Mouse (Mus musculus) CH12.LX (cell line): ENCODE measurements around the gene 5730596B20Rik. TPM values are rescaled to one million over a fixed set of nuclear protein-coding genes. Genes with fewer than 3 reads are reported as not detected.

Experiments used
- DNase-seq: peaks from one replicate; pipeline ENCODE4 v3.0.0-alpha.2; 2013; ENCODE audit errors: extremely low read depth
- H3K27ac ChIP-seq: 2 replicates; pipeline ENCODE4 v1.5.1; 2012; ENCODE audit warnings: low read depth, mild to moderate bottlenecking, control low read depth, moderate library complexity; ENCODE audit not compliant: insufficient read depth
- H3K27me3 ChIP-seq: replicated peaks from 2 replicates; pipeline ENCODE3; 2012; ENCODE audit warnings: inconsistent platforms
- H3K36me3 ChIP-seq, 2 experiments: replicated peaks in 1 of 2; 2 replicates each; pipeline versions ENCODE3 to v1.6.1; 2012; ENCODE audit warnings: inconsistent platforms in 1 of 2, low read length in 1 of 2, mild to moderate bottlenecking in 1 of 2, mixed read lengths in 1 of 2, moderate library complexity in 1 of 2; ENCODE audit not compliant: control insufficient read depth in 1 of 2, insufficient read depth in 1 of 2
- H3K4me1 ChIP-seq, 2 experiments: 2 replicates each; pipeline ENCODE4 v1.6.1; 2012; ENCODE audit warnings: inconsistent platforms in 1 of 2, moderate library complexity in 1 of 2; ENCODE audit not compliant: insufficient read depth in 2 of 2, control insufficient read depth in 1 of 2
- H3K4me2 ChIP-seq: 2 replicates; pipeline ENCODE4 v1.6.1; 2012; ENCODE audit warnings: low read depth, mild to moderate bottlenecking, control low read depth; ENCODE audit not compliant: poor library complexity, insufficient read depth, severe bottlenecking
- H3K4me3 ChIP-seq, 3 experiments: fragments of 150-350 bp in 1 of 3; sonication (generic) in 1 of 3; replicated peaks in 1 of 3; 2 replicates each; pipeline versions ENCODE3 to v1.5.1; 2011 to 2012; ENCODE audit warnings: low read depth in 2 of 3, low read length in 2 of 3, mild to moderate bottlenecking in 2 of 3, moderate library complexity in 2 of 3, control low read depth in 1 of 3, improper control_type of control experiment in 1 of 3, inconsistent platforms in 1 of 3, mixed read lengths in 1 of 3; ENCODE audit not compliant: poor library complexity in 1 of 3
- H3K79me2 ChIP-seq: replicated peaks from 2 replicates; pipeline ENCODE4 v1.6.1; 2012; ENCODE audit warnings: mild to moderate bottlenecking, moderate library complexity; ENCODE audit not compliant: control insufficient read depth, poor library complexity, insufficient read depth, severe bottlenecking; ENCODE audit errors: extremely low read depth
- H3K9ac ChIP-seq: 2 replicates; pipeline ENCODE4 v1.6.1; 2012; ENCODE audit warnings: low read depth, mild to moderate bottlenecking, control low read depth, moderate library complexity; ENCODE audit not compliant: insufficient read depth
- H3K9me3 ChIP-seq: replicated peaks from 2 replicates; pipeline ENCODE3; 2012; ENCODE audit warnings: low read length, inconsistent platforms, mixed read lengths
- CTCF ChIP-seq, 2 experiments: IDR thresholded peaks in 1 of 2; conservative IDR thresholded peaks in 1 of 2; 2 replicates each; pipeline ENCODE4 v1.5.1; 2011 to 2012; ENCODE audit warnings: low read depth in 2 of 2, low read length in 2 of 2, improper control_type of control experiment in 1 of 2, inconsistent platforms in 1 of 2, mild to moderate bottlenecking in 1 of 2, moderate library complexity in 1 of 2
- ETS1 ChIP-seq: conservative IDR thresholded peaks from 2 replicates; pipeline ENCODE4 v1.6.1; 2012; ENCODE audit warnings: low read depth, mild to moderate bottlenecking, inconsistent platforms, low read length, improper control_type of control experiment, moderate library complexity
- GABPA ChIP-seq: IDR thresholded peaks from 2 replicates; pipeline ENCODE4 v1.6.1; 2012; ENCODE audit warnings: low read depth, low read length, improper control_type of control experiment, inconsistent platforms; ENCODE audit not compliant: insufficient replicate concordance
- IRF4 ChIP-seq: IDR thresholded peaks from 2 replicates; pipeline ENCODE4 v1.6.1; 2014; ENCODE audit warnings: low read depth, mild to moderate bottlenecking, inconsistent platforms, low read length, improper control_type of control experiment
- JUND ChIP-seq: conservative IDR thresholded peaks from 2 replicates; pipeline ENCODE4 v1.6.1; 2011; ENCODE audit warnings: low read depth, low read length, improper control_type of control experiment
- KAT2A ChIP-seq: IDR thresholded peaks from 2 replicates; pipeline ENCODE4 v1.6.1; 2012; ENCODE audit warnings: low read length, improper control_type of control experiment, inconsistent platforms; ENCODE audit not compliant: insufficient replicate concordance
- MAX ChIP-seq: IDR thresholded peaks from 2 replicates; pipeline ENCODE4 v1.6.1; 2011; ENCODE audit warnings: low read length, improper control_type of control experiment
- MAZ ChIP-seq: IDR thresholded peaks from 2 replicates; pipeline ENCODE4 v1.6.1; 2012; ENCODE audit warnings: low read depth, mild to moderate bottlenecking, inconsistent platforms, low read length, improper control_type of control experiment, moderate library complexity
- MEF2A ChIP-seq: IDR thresholded peaks from 2 replicates; pipeline ENCODE4 v1.6.1; 2014; ENCODE audit warnings: low read depth, mild to moderate bottlenecking, inconsistent platforms, low read length, improper control_type of control experiment, borderline replicate concordance
- MXI1 ChIP-seq: IDR thresholded peaks from 2 replicates; pipeline ENCODE4 v1.6.1; 2011; ENCODE audit warnings: mild to moderate bottlenecking, low read depth, low read length, improper control_type of control experiment
- MYC ChIP-seq: IDR thresholded peaks from 2 replicates; pipeline ENCODE4 v1.6.1; 2011; ENCODE audit warnings: low read depth, mild to moderate bottlenecking, improper control_type of control experiment, low read length
- NELFE ChIP-seq: IDR thresholded peaks from 2 replicates; pipeline ENCODE4 v1.6.1; 2011; ENCODE audit warnings: low read depth, low read length, improper control_type of control experiment
- NRF1 ChIP-seq: IDR thresholded peaks from 2 replicates; pipeline ENCODE4 v1.6.1; 2014; ENCODE audit warnings: low read depth, mild to moderate bottlenecking, inconsistent platforms, low read length, improper control_type of control experiment, moderate library complexity
- POLR2A ChIP-seq: IDR thresholded peaks from 2 replicates; pipeline ENCODE4 v1.6.1; 2011; ENCODE audit warnings: low read depth, mild to moderate bottlenecking, improper control_type of control experiment, low read length
- POLR2AphosphoS2 ChIP-seq: IDR thresholded peaks from 2 replicates; pipeline ENCODE4 v1.6.1; 2011; ENCODE audit warnings: low read depth, low read length, improper control_type of control experiment
- RCOR1 ChIP-seq: conservative IDR thresholded peaks from 2 replicates; pipeline ENCODE4 v1.6.1; 2012; ENCODE audit warnings: low read depth, mild to moderate bottlenecking, inconsistent platforms, low read length, improper control_type of control experiment
- SIN3A ChIP-seq: IDR thresholded peaks from 2 replicates; pipeline ENCODE4 v1.6.1; 2012; ENCODE audit warnings: low read length, improper control_type of control experiment, inconsistent platforms
- SMC3 ChIP-seq: IDR thresholded peaks from 2 replicates; pipeline ENCODE4 v1.6.1; 2011; ENCODE audit warnings: low read depth, low read length, improper control_type of control experiment
- TBP ChIP-seq: conservative IDR thresholded peaks from 2 replicates; pipeline ENCODE4 v1.6.1; 2011; ENCODE audit warnings: low read depth, low read length, improper control_type of control experiment
- USF1 ChIP-seq: IDR thresholded peaks from 2 replicates; pipeline ENCODE4 v1.6.1; 2014; ENCODE audit warnings: low read depth, mild to moderate bottlenecking, inconsistent platforms, low read length, improper control_type of control experiment
- USF2 ChIP-seq: conservative IDR thresholded peaks from 2 replicates; pipeline ENCODE4 v1.6.1; 2011; ENCODE audit warnings: low read depth, low read length, improper control_type of control experiment
- ZC3H11A ChIP-seq: IDR thresholded peaks from 2 replicates; pipeline ENCODE4 v1.6.1; 2012; ENCODE audit warnings: low read depth, mild to moderate bottlenecking, inconsistent platforms, low read length, improper control_type of control experiment
- ZKSCAN1 ChIP-seq: IDR thresholded peaks from 2 replicates; pipeline ENCODE4 v1.6.1; 2012; ENCODE audit warnings: low read depth, inconsistent platforms, low read length, improper control_type of control experiment, borderline replicate concordance
- ZMIZ1 ChIP-seq: IDR thresholded peaks from 2 replicates; pipeline ENCODE4 v1.6.1; 2012; ENCODE audit warnings: low read depth, mild to moderate bottlenecking, inconsistent platforms, low read length, improper control_type of control experiment
- dilution Hi-C: fragments of 300-500 bp; cut with MboI; formaldehyde crosslinking; loops from 2 replicates; pipeline ENCODE4 v1.14.3; 2020; ENCODE audit warnings: low sequenced_read_pairs; ENCODE audit not compliant: extremely low pct_unique_long_range_greater_than_20kb, extremely low pct_ligation_motif_present
- in situ Hi-C: fragments of 300-500 bp; cut with MboI; formaldehyde crosslinking; loops from 3 replicates; pipeline ENCODE4 v1.14.3; 2019; ENCODE audit warnings: low sequenced_read_pairs, low pct_ligation_motif_present, low pct_unique_long_range_greater_than_20kb, mixed read lengths
- polyA plus RNA-seq: library from polyadenylated mRNA; unstranded; fragments of >175 nt; gene quantifications from 2 replicates; pipeline ENCODE4 v1.2.1, GENCODE M21; 2012; ENCODE audit warnings: low read depth; ENCODE audit not compliant: insufficient read length
- total RNA-seq, 2 experiments: library from RNA; depleted of rRNA; stranded (reverse); fragments of 300-350 nt in 1 of 2; fragments of >200 nt in 1 of 2; gene quantifications; 2 replicates each; pipeline ENCODE4 v1.2.3; 2012 to 2014

Gene 5730596B20Rik
- total and polyA plus RNA-seq, 3 experiments = 0.07 TPM; not detected in 2

DNA sequence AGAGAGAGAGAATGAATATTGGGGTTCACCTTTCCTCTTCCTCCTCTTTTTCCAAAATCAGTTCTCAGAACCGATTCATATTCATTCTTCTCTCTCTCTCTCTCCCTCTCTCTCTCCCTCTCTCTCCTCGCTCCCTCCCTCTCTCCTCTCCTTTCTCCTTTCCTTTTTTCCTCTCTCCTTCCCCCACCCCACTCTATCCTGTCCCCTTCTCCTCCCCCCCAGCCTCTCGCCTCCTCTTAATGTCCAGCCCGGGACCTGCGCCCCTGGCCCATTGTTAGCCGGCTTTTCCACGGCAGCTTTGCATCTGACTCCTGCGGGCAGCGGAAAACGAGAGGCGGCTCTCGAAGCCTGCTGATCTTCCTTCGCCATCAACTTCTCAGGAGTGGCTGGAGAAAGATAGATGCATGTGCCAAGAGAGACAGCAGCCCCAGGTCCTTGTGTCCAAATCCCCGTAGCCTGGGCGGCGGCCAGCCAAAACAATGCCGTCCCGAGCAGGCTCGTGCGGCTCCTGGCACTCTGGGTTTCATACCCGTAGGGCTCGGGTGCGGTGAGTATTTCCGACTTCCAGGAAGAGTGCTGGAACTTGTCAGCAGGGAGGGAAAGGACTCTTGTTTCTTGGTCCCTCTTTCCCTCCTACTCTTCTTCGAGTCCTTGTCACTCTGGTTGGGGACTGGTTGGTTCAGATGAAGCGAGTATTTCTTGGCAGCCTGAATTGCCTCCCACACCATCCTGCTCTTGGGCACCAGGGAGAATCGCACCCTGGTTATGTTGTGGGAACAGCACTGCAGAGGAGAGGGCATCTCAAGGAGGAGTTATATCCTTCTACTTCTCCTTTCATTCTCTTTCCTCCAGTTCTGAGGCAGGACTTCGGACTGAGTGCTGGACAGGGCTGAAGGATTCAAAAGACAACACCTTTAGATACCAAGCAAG, 11.6 kb upstream of the 5730596B20Rik start:
- H3K9me3 ChIP-seq = no peaks in the 10 kb centered on the region
- H3K27ac ChIP-seq = no peak overlapping the region
- no peak for DNase-seq
- in situ Hi-C loops (no loop called here), dilution Hi-C loops (no loop called here)
- peaks cover 0 to 6% of the 10 kb centered on the region in 2 experiments; a peak in 2 of 4 replicates for H3K4me1 ChIP-seq
- no peak overlapping the region for H3K9ac ChIP-seq
- H3K4me2 ChIP-seq = no peak overlapping the region
- H3K36me3 ChIP-seq = peaks cover 9 to 51% of the 10 kb centered on the region in 2 experiments
- H3K27me3 ChIP-seq = no peaks in the 10 kb centered on the region
- H3K79me2 ChIP-seq = no peaks in the 10 kb centered on the region; the same call in 1 of the 2 replicates
- TF ChIP-seq ZC3H11A (no peak), ZMIZ1 (no peak), SIN3A (no peak), NRF1 (no peak), ETS1 (no peak), TBP (no peak), POLR2A (no peak), CTCF (conservative IDR thresholded peaks at IDR 0.05 in 1 of 2, IDR thresholded peaks at IDR 0.05 in 1 of 2; ENCODE audit: low read depth in 2 of 2, low read length in 2 of 2) (no peak)
- H3K4me3 ChIP-seq = no peak overlapping the region

DNA sequence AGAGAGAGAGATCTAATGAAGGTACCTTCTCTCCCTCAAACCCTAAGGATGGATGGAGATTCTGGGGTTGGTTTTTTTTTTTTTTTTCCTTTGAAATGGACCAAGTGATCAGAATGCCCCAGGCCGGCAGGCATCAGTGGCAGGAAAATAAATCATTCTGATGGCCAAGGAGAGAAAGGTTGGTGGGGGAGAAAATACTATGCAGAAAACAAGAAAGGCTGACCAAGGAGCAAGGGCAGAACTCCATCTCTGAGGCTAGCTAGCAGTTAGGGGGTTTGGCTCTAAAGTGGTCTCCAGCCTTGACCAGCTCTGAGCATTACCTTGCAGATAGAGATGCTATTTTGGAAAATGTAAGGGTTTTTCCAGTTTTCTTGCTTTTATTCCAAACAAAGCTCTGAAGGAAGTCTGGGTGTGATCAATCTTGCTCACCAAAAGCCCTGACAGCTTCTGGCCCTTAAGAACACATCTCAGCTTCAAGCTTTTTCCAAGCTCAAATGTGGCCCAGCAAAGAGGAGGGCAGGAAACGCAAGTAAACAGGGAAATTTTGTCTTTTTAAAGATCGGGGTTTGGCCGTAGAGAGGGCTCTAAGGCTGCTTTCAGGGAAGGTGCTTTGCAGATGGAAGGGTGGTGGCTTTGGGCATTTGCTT, 10.7 kb upstream of the 5730596B20Rik start:
- dilution Hi-C loops = no loop called here
- in situ Hi-C loops = no loop called here
- Histone ChIP-seq H3K27ac (no peak overlapping the region), H3K4me2 (no peak overlapping the region), H3K9me3 (no peaks in the 10 kb centered on the region), H3K4me1 (no peaks in the 10 kb centered on the region), H3K27me3 (no peaks in the 10 kb centered on the region), H3K79me2 (no peaks in the 10 kb centered on the region), H3K9ac (no peak overlapping the region), H3K36me3 (peaks cover 9 to 48% of the 10 kb centered on the region in 2 experiments)
- no peak for DNase-seq
- TF ChIP-seq POLR2AphosphoS2 = no peak
- TF ChIP-seq MEF2A = no peak
- no peak for TF ChIP-seq IRF4
- TF ChIP-seq USF1 = no peak
- no peak for TF ChIP-seq USF2
- TF ChIP-seq GABPA = no peak
- TF ChIP-seq SMC3 = no peak
- TF ChIP-seq NELFE = no peak
- no peak for TF ChIP-seq MXI1
- TF ChIP-seq ZC3H11A = no peak
- TF ChIP-seq MYC = no peak
- no peak for TF ChIP-seq KAT2A
- no peak for TF ChIP-seq JUND
- TF ChIP-seq ZMIZ1 = no peak
- TF ChIP-seq MAX = no peak
- TF ChIP-seq RCOR1 = no peak
- no peak for TF ChIP-seq ZKSCAN1
- TF ChIP-seq MAZ = no peak
- TF ChIP-seq, all 38 proteins: peak for 0
- no peak overlapping the region for H3K4me3 ChIP-seq
